Mouse (Mus musculus) midbrain, postnatal 0 days (tissue): Measurements from ENCODE around the gene Kifc3. TPM values are rescaled to one million over a fixed set of nuclear protein-coding genes. Genes with fewer than 3 reads are reported as not detected.

Experiments used
- ATAC-seq: fragments of 200-750 bp; cut with Nextera tagmentation; 2 replicates; pipeline ENCODE4 v1.8.0; 2017; ENCODE audit warnings: moderate number of reproducible peaks, mild to moderate bottlenecking, moderate TSS enrichment, moderate library complexity; ENCODE audit not compliant: low FRiP score
- DNase-seq: peaks from one replicate; pipeline ENCODE4 v3.0.0-alpha.2; 2015; ENCODE audit warnings: low spot score
- H3K27ac ChIP-seq: fragments of 300-500 bp; sonication (generic); 2 replicates; pipeline ENCODE4 v1.5.1; 2014; ENCODE audit warnings: low read depth, mild to moderate bottlenecking, low read length, mixed read lengths
- H3K27me3 ChIP-seq: fragments of 300-500 bp; sonication (generic); 2 replicates; pipeline ENCODE4 v1.6.1; 2014; ENCODE audit warnings: low read length, control low read depth, mixed read lengths; ENCODE audit not compliant: insufficient read depth
- H3K36me3 ChIP-seq: fragments of 300-500 bp; sonication (generic); 2 replicates; pipeline ENCODE4 v1.6.1; 2014; ENCODE audit warnings: low read length, control low read depth, mixed read lengths; ENCODE audit not compliant: insufficient read depth
- H3K4me1 ChIP-seq: fragments of 300-500 bp; sonication (generic); 2 replicates; pipeline ENCODE4 v1.6.1; 2014; ENCODE audit warnings: mild to moderate bottlenecking, control low read depth, antibody characterized with exemption, low read length, mixed read lengths; ENCODE audit not compliant: insufficient read depth
- H3K4me2 ChIP-seq: fragments of 300-500 bp; sonication (generic); 2 replicates; pipeline ENCODE4 v1.6.1; 2014; ENCODE audit warnings: low read depth, mild to moderate bottlenecking, low read length, mixed read lengths; ENCODE audit not compliant: poor library complexity, severe bottlenecking
- H3K4me3 ChIP-seq: fragments of 300-500 bp; sonication (generic); 2 replicates; pipeline ENCODE4 v1.5.1; 2014; ENCODE audit warnings: low read depth, mild to moderate bottlenecking, low read length, moderate library complexity
- H3K9ac ChIP-seq: fragments of 300-500 bp; sonication (generic); replicated peaks from 2 replicates; pipeline ENCODE4 v1.6.1; 2014; ENCODE audit warnings: mild to moderate bottlenecking, low read length, moderate library complexity, mixed read lengths; ENCODE audit not compliant: poor library complexity, severe bottlenecking
- H3K9me3 ChIP-seq: fragments of 300-500 bp; sonication (generic); 2 replicates; pipeline ENCODE4 v1.6.1; 2016; ENCODE audit warnings: low read length, control low read depth
- CTCF ChIP-seq: IDR thresholded peaks from 2 replicates; pipeline ENCODE4 v1.5.1; 2016; ENCODE audit warnings: antibody characterized with exemption, mild to moderate bottlenecking
- WGBS: fragments of 180-500 bp; shearing (Covaris S2); extraction: QIAGEN DNeasy Blood & Tissue Kit; methylation state at CpG from one replicate; pipeline ENCODE4 v1.1.7; 2014; 5-methylcytosine and 5-hydroxymethylcytosine counted together
- polyA plus RNA-seq: library from polyadenylated mRNA; unstranded; fragments of >200 nt; fragmentation: Nextera tagmentation; extraction: Ambion mirVana; gene quantifications from 2 replicates; pipeline ENCODE4 v1.2.1, GENCODE M21; 2015
- total RNA-seq: library from RNA; depleted of rRNA; stranded (reverse); fragments of >200 nt; gene quantifications from 2 replicates; pipeline ENCODE4 v1.2.3, GENCODE M21; 2014; rRNA removed

Kifc3 gene
- total and polyA plus RNA-seq, 2 experiments from 2014 or later: 38.9 to 57.0 TPM

DNA sequence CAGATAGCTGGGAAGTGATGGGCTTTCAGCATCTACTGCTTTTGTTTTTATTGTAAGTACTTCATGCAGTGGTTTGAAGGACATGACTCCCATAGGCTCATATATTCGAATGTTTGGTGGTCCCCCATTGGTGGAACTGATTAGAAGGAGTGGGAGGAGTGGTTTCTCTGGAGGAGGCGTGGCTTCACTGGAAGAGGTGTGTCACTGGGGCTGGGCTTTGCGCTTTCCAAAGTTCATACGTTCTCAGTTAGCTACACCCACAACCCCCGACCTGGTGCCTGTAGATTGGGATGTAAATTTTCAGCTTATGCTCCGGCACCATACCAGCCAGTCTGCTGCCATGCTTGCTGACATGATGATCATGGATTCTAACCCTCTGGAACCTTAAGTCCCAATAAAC lies 148.2 kb downstream of the Kifc3 start:
- DNase-seq (no peak), ATAC-seq (no peak; the same call in 1 of the 2 replicates)
- Histone ChIP-seq H3K4me3 (no peak overlapping the region), H3K9ac (no peak overlapping the region), H3K27ac (no peak overlapping the region), H3K36me3 (no peaks in the 10 kb centered on the region), H3K27me3 (no peaks in the 10 kb centered on the region), H3K4me1 (no peaks in the 10 kb centered on the region), H3K9me3 (no peaks in the 10 kb centered on the region), H3K4me2 (no peak overlapping the region)
- 57% methylated on average over 6 of the region's 6 CpGs for WGBS
- TF ChIP-seq CTCF: no peak

Other genes with a start within 250 kb of the Kifc3 start
- 218 and 247 TPM in 2 replicates for gene Adgrg1, start 228.1 kb downstream of the Kifc3 start, total RNA-seq
- gene Adgrg1, start 228.1 kb downstream of the Kifc3 start, polyA plus RNA-seq: 114 and 125 TPM in 2 replicates
- gene Adgrg3, start 185.1 kb downstream of the Kifc3 start, total RNA-seq: 1.5 and 1.7 TPM in 2 replicates
- gene Adgrg3, start 185.1 kb downstream of the Kifc3 start, polyA plus RNA-seq: 0.59 and 0.88 TPM in 2 replicates
- gene Drc7, start 147.7 kb downstream of the Kifc3 start, total RNA-seq: 4.4 and 9.8 TPM in 2 replicates
- 2.8 and 3.6 TPM in 2 replicates for gene Drc7, start 147.7 kb downstream of the Kifc3 start, polyA plus RNA-seq
- 53.7 and 61.6 TPM in 2 replicates for gene Katnb1, start 121.6 kb downstream of the Kifc3 start, total RNA-seq
- 52.5 and 56.7 TPM in 2 replicates for gene Katnb1, start 121.6 kb downstream of the Kifc3 start, polyA plus RNA-seq
- gene Cngb1, start 103.8 kb upstream of the Kifc3 start, total RNA-seq: 0.38 and 0.76 TPM in 2 replicates
- 0.54 and 0.79 TPM in 2 replicates for gene Cngb1, start 103.8 kb upstream of the Kifc3 start, polyA plus RNA-seq
- gene Tepp, start 107.8 kb upstream of the Kifc3 start, total RNA-seq: 0.77 and 1.1 TPM in 2 replicates
- gene Tepp, start 107.8 kb upstream of the Kifc3 start, polyA plus RNA-seq: 2.5 and 3.7 TPM in 2 replicates
- gene Zfp319, start 129.1 kb upstream of the Kifc3 start, total RNA-seq: 20.1 and 21.4 TPM in 2 replicates
- gene Zfp319, start 129.1 kb upstream of the Kifc3 start, polyA plus RNA-seq: 11.2 and 11.7 TPM in 2 replicates
- gene Usb1, start 129.5 kb upstream of the Kifc3 start, total RNA-seq: 65.8 and 87.0 TPM in 2 replicates
- 28.9 and 30.1 TPM in 2 replicates for gene Usb1, start 129.5 kb upstream of the Kifc3 start, polyA plus RNA-seq
- gene Mmp15, start 149.5 kb upstream of the Kifc3 start, total RNA-seq: 52.9 and 59.1 TPM in 2 replicates
- gene Mmp15, start 149.5 kb upstream of the Kifc3 start, polyA plus RNA-seq: 12.9 and 13.7 TPM in 2 replicates
- 71.9 and 80.4 TPM in 2 replicates for gene Cfap20, start 232.1 kb upstream of the Kifc3 start, total RNA-seq
- 119 and 129 TPM in 2 replicates for gene Cfap20, start 232.1 kb upstream of the Kifc3 start, polyA plus RNA-seq